Mouse (Mus musculus): ENCODE results near the gene Sp3.

- TF ChIP-seq CTCF (IDR thresholded peaks at IDR 0.05; ENCODE audit: control insufficient read depth, insufficient read depth, low read length), result no peak
- no peak for TF ChIP-seq POLR2A (IDR thresholded peaks at IDR 0.05; ENCODE audit: borderline replicate concordance, control insufficient read depth, low read depth, low read length)
These were observed 2.0 kb upstream of the Sp3 start for GRCm38 (mm10) chr2:72982110-72982785.

All from bone marrow, adult 2 months (tissue).